Mouse (Mus musculus): ENCODE measurements at regions not wholly inside any gene's neighbourhood (a gene's known extent, or its start where the extent isn't known, plus 50 kb on each side); places are given as distances from the start of the nearest gene placed in this dataset.

DNA sequence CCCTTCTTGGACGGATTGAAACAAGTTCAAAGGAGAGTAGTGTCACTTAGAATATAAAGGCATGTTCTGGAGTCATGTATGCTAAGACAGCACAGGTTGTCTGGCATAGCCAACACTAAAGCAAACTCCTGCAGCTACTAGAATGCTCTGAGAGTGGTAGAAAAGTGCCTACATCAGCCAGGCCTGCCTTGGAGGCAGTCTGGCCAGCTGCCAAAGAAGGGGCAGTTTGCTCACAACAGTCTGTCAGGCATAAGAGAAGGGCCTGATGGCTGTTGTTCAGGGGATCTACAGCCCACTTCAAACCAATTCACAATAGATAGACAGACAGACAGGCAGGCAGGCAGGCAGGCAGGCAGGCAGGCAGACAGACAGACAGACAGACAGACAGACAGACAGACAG is 136.5 kb upstream of the Dap start:
- H3K9ac ChIP-seq (replicated peaks; ENCODE audit: low read depth, low read length), result no peak overlapping the region
- no peak overlapping the region for H3K4me3 ChIP-seq (ENCODE audit: low read depth, low read length)
- H3K36me3 ChIP-seq (ENCODE audit: control insufficient read depth, insufficient read depth, low read length), result no peaks in the 10 kb centered on the region
- no peaks in the 10 kb centered on the region for H3K27me3 ChIP-seq (ENCODE audit: control insufficient read depth, insufficient read depth, low read length)
- H3K9me3 ChIP-seq (ENCODE audit: control insufficient read depth, low read length), result no peaks in the 10 kb centered on the region
- no peak overlapping the region for H3K27ac ChIP-seq (ENCODE audit: low read depth, low read length)
- H3K4me1 ChIP-seq (ENCODE audit: control insufficient read depth, insufficient read depth, low read length), result no peaks in the 10 kb centered on the region
- 88% methylated on average over 1 of the region's 1 CpGs for WGBS
- ATAC-seq (ENCODE audit: low read depth), result no peak
- H3K4me2 ChIP-seq (ENCODE audit: low read depth, low read length), result no peak overlapping the region

DNA sequence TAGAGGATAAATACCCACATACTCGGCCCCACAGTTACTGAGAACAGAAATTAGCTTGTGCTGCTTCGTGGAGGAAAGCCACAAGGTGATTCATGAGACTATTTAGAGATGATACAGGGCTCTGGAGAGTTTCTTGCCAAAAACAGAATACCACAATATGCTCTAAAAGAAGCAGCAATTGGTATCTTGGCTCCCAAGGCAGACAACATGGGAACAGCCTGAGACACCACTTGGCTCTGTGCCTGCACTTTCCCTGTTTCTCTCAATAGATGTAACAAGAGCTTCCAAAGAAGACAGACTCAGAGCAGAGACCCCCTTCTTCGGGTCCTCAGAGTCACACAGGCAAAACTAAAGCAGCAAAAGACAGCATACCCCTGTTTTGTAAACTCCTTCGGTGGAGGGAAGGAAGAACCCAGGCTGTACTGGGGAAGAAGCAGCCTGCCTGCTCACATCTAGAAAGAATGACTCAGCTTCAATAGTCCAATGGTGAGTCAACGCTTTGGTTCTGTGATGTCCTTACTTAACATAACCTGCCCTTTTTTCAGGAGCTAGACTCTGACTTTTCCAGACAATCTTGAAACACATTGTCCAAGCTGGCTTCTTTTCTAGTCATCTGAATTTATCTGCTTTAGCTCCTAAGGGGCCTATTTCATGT is 132.1 kb upstream of the Dap start:
- H3K27ac ChIP-seq (ENCODE audit: low read depth, low read length), result no peak overlapping the region
- H3K9me3 ChIP-seq (ENCODE audit: control insufficient read depth, low read length), result no peaks in the 10 kb centered on the region
- H3K9ac ChIP-seq (replicated peaks; ENCODE audit: low read depth, low read length), result no peak overlapping the region
- no peak overlapping the region for H3K4me2 ChIP-seq (ENCODE audit: low read depth, low read length)
- ATAC-seq (ENCODE audit: low read depth), result no peak
- no peaks in the 10 kb centered on the region for H3K27me3 ChIP-seq (ENCODE audit: control insufficient read depth, insufficient read depth, low read length)
- H3K36me3 ChIP-seq (ENCODE audit: control insufficient read depth, insufficient read depth, low read length), result no peaks in the 10 kb centered on the region
- H3K4me3 ChIP-seq (ENCODE audit: low read depth, low read length), result no peak overlapping the region
- H3K4me1 ChIP-seq (ENCODE audit: control insufficient read depth, insufficient read depth, low read length), result no peaks in the 10 kb centered on the region
- 61% methylated on average over 5 of the region's 5 CpGs for WGBS

DNA sequence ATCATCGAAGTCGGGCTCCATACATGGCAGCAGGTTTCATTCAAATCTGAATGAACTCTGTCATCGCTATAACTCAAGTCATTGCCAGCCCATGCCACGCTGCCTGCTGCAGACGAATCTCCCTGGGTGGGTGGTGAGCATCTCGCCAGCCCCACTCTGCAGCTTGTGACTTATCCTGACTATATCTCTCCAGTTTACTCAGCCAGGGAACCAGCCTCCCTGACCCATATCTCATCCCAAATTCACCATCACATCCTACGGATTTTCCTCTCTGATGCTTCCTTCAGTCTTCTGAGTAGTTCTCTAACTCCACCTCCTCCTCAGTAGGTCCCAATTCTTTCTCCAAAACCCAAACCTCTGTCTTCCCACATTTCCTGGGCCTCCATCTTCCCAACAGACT is 127.9 kb upstream of the Dap start:
- no peaks in the 10 kb centered on the region for H3K36me3 ChIP-seq (ENCODE audit: control insufficient read depth, insufficient read depth, low read length)
- H3K9me3 ChIP-seq (ENCODE audit: control insufficient read depth, low read length), result no peaks in the 10 kb centered on the region
- ATAC-seq (ENCODE audit: low read depth), result no peak
- H3K4me2 ChIP-seq (ENCODE audit: low read depth, low read length), result no peak overlapping the region
- no peaks in the 10 kb centered on the region for H3K27me3 ChIP-seq (ENCODE audit: control insufficient read depth, insufficient read depth, low read length)
- H3K4me3 ChIP-seq (ENCODE audit: low read depth, low read length), result no peak overlapping the region
- WGBS, result 90% methylated on average over 7 of the region's 7 CpGs
- H3K4me1 ChIP-seq (ENCODE audit: control insufficient read depth, insufficient read depth, low read length), result no peaks in the 10 kb centered on the region
- no peak overlapping the region for H3K27ac ChIP-seq (ENCODE audit: low read depth, low read length)
- H3K9ac ChIP-seq (replicated peaks; ENCODE audit: low read depth, low read length), result no peak overlapping the region

DNA sequence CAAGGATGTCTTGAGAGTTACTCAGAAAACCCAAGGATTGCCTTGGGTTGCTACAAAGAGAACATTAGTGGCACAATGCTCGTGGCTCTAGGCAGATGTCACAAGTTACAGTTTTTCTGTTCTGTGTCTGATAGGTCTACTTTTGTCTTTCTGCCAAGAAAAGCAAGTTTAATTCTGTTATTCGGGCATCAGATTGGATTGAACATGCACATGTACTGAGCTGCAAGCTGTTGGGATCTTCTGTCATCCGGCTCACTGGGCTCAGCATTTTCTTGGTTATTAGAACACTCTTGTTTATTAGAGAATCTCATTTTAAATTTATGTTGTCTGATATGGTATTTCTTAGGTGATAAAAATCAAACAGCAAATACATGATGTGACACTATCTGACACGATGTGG is 126.8 kb upstream of the Dap start:
- no peak overlapping the region for H3K4me3 ChIP-seq (ENCODE audit: low read depth, low read length)
- no peak overlapping the region for H3K4me2 ChIP-seq (ENCODE audit: low read depth, low read length)
- H3K27me3 ChIP-seq (ENCODE audit: control insufficient read depth, insufficient read depth, low read length), result no peaks in the 10 kb centered on the region
- no peak for ATAC-seq (ENCODE audit: low read depth)
- no peaks in the 10 kb centered on the region for H3K4me1 ChIP-seq (ENCODE audit: control insufficient read depth, insufficient read depth, low read length)
- no peak overlapping the region for H3K9ac ChIP-seq (replicated peaks; ENCODE audit: low read depth, low read length)
- H3K27ac ChIP-seq (ENCODE audit: low read depth, low read length), result no peak overlapping the region
- H3K9me3 ChIP-seq (ENCODE audit: control insufficient read depth, low read length), result no peaks in the 10 kb centered on the region
- H3K36me3 ChIP-seq (ENCODE audit: control insufficient read depth, insufficient read depth, low read length), result no peaks in the 10 kb centered on the region
- 81% methylated on average over 4 of the region's 4 CpGs for WGBS

DNA sequence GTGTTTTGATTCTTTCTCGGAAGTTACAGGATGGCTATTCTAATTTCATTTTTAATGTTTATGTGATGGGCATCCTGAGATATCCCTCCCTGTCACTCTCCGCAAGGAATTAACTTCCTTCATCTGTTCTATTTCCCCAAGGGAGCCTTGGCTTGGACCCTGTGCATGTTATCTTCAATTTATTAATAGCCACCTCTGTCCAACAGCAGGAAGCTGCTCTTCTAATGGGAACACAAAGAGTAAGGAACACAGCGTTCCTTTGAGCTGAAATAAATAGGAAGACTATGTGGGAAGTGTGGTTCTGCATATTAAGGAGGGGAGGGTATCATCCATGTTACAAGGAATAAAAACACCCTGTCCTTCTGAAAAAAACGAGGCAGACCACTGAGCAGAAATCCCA is 119.4 kb upstream of the Dap start:
- Histone ChIP-seq H3K4me1 (ENCODE audit: control insufficient read depth, insufficient read depth, low read length) (no peaks in the 10 kb centered on the region), H3K27me3 (ENCODE audit: control insufficient read depth, insufficient read depth, low read length) (no peaks in the 10 kb centered on the region), H3K9ac (replicated peaks; ENCODE audit: low read depth, low read length) (no peak overlapping the region), H3K9me3 (ENCODE audit: control insufficient read depth, low read length) (no peaks in the 10 kb centered on the region), H3K4me2 (ENCODE audit: low read depth, low read length) (no peak overlapping the region), H3K27ac (ENCODE audit: low read depth, low read length) (no peak overlapping the region), H3K4me3 (ENCODE audit: low read depth, low read length) (no peak overlapping the region), H3K36me3 (ENCODE audit: control insufficient read depth, insufficient read depth, low read length) (no peaks in the 10 kb centered on the region)
- 76% methylated on average over 4 of the region's 4 CpGs for WGBS
- no peak for ATAC-seq (ENCODE audit: low read depth)

DNA sequence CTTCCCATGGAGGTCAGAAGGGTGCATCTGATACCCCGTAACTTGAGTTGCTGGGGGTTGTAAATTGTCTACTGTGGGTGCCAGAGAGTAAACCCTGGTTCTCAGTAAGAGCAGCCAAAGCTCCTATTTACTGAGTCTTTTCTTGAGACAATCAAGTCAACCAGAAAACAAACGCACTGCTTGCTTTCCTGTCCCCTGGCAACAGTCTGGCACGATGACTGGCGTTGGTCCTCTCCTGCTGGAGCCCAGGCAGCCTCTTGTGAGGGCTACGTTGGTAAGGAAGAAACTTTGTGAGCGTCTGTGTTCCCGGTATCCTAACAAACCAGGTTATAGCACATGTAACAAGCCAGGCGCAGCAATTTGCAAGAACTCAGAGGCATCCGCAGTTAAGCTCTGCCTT is 117.2 kb upstream of the Dap start:
- 65% methylated on average over 9 of the region's 9 CpGs for WGBS
- H3K4me3 ChIP-seq (ENCODE audit: low read depth, low read length), result no peak overlapping the region
- no peaks in the 10 kb centered on the region for H3K36me3 ChIP-seq (ENCODE audit: control insufficient read depth, insufficient read depth, low read length)
- no peaks in the 10 kb centered on the region for H3K27me3 ChIP-seq (ENCODE audit: control insufficient read depth, insufficient read depth, low read length)
- no peaks in the 10 kb centered on the region for H3K4me1 ChIP-seq (ENCODE audit: control insufficient read depth, insufficient read depth, low read length)
- no peak overlapping the region for H3K4me2 ChIP-seq (ENCODE audit: low read depth, low read length)
- H3K9ac ChIP-seq (replicated peaks; ENCODE audit: low read depth, low read length), result no peak overlapping the region
- H3K27ac ChIP-seq (ENCODE audit: low read depth, low read length), result no peak overlapping the region
- H3K9me3 ChIP-seq (ENCODE audit: control insufficient read depth, low read length), result no peaks in the 10 kb centered on the region
- no peak; the same call in 1 of the 2 replicates for ATAC-seq (ENCODE audit: low read depth)

DNA sequence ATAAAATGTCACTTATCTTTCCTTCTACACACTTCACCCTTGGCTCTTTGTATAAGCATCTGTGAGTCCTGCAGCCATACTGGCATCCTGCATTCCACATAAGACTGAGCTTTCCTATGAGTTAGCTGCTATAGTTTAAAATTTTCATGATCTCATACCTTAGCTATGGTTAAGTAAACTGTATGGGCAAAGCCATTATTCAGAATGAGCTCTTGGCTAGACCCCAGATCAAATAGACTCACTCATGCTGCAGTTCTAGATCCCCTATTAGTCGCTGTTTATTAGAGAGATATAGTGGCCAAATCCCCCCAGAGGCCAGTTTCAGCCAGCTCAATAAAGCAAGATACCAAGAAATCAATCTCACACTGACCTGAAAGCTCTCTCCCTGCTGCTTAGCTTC is 110.9 kb upstream of the Dap start:
- no peak for ATAC-seq (ENCODE audit: low read depth)
- WGBS, result 63% methylated on average over 1 of the region's 1 CpGs

DNA sequence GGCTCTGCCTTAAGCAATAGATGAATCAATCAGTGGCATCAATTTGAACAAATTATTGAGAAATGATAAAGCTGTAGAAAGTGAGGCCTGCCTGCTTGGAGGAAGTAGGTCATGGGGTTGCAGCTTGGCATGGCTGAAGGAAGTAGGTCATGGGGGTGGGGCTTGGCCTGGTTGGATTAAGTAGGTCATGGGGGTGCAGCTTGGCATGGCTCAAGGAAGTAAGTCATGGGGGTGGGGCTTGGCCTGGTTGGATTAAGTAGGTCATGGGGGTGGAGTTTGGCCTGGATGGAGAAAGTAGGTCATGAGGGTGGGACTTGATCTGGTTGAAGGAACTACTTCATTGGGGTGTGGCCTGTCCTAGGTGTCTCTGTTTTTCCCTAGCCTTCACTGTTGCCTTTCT is 106.8 kb upstream of the Dap start:
- H3K4me3 ChIP-seq (ENCODE audit: low read depth, low read length), result no peak overlapping the region
- no peak for ATAC-seq (ENCODE audit: low read depth)
- H3K9ac ChIP-seq (replicated peaks; ENCODE audit: low read depth, low read length), result no peak overlapping the region
- no peak overlapping the region for H3K27ac ChIP-seq (ENCODE audit: low read depth, low read length)
- no peaks in the 10 kb centered on the region for H3K27me3 ChIP-seq (ENCODE audit: control insufficient read depth, insufficient read depth, low read length)
- no peaks in the 10 kb centered on the region for H3K9me3 ChIP-seq (ENCODE audit: control insufficient read depth, low read length)
- no peaks in the 10 kb centered on the region for H3K36me3 ChIP-seq (ENCODE audit: control insufficient read depth, insufficient read depth, low read length)
- H3K4me1 ChIP-seq (ENCODE audit: control insufficient read depth, insufficient read depth, low read length), result no peaks in the 10 kb centered on the region
- H3K4me2 ChIP-seq (ENCODE audit: low read depth, low read length), result no peak overlapping the region

More for the DNA sequence above, 110.9 kb upstream of the Dap start:
- no peak overlapping the region for H3K4me2 ChIP-seq (ENCODE audit: low read depth, low read length)
- no peak overlapping the region for H3K4me3 ChIP-seq (ENCODE audit: low read depth, low read length)
- H3K27me3 ChIP-seq (ENCODE audit: control insufficient read depth, insufficient read depth, low read length), result no peaks in the 10 kb centered on the region
- no peak overlapping the region for H3K27ac ChIP-seq (ENCODE audit: low read depth, low read length)
- H3K9ac ChIP-seq (replicated peaks; ENCODE audit: low read depth, low read length), result no peak overlapping the region
- no peaks in the 10 kb centered on the region for H3K9me3 ChIP-seq (ENCODE audit: control insufficient read depth, low read length)
- H3K4me1 ChIP-seq (ENCODE audit: control insufficient read depth, insufficient read depth, low read length), result no peaks in the 10 kb centered on the region
- H3K36me3 ChIP-seq (ENCODE audit: control insufficient read depth, insufficient read depth, low read length), result no peaks in the 10 kb centered on the region

DNA sequence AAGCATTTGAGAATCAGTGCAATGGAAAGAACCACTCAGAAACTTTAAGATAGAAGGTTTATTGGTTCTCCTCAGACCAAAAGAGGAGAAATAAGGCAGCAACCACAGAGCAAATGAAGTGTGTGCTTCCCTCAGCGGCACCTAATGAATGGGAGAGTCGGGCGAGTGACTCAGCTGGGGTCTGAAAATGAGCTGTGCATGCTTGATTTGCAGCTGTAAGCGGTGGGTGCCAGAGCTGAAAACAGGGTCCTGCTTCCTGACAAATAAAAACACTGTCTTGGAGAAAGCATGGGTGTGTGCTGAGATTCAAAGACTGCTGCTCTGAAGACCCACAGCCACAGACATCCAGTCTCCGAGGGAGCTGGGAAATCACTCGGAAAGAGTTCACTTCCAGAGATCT is 104.0 kb upstream of the Dap start:
- WGBS, result 43% methylated on average over 6 of the region's 6 CpGs
- no peaks in the 10 kb centered on the region for H3K4me1 ChIP-seq (ENCODE audit: control insufficient read depth, insufficient read depth, low read length)
- H3K9ac ChIP-seq (replicated peaks; ENCODE audit: low read depth, low read length), result no peak overlapping the region
- no peaks in the 10 kb centered on the region for H3K9me3 ChIP-seq (ENCODE audit: control insufficient read depth, low read length)
- no peak for ATAC-seq (ENCODE audit: low read depth)
- H3K4me3 ChIP-seq (ENCODE audit: low read depth, low read length), result no peak overlapping the region
- H3K36me3 ChIP-seq (ENCODE audit: control insufficient read depth, insufficient read depth, low read length), result no peaks in the 10 kb centered on the region
- no peaks in the 10 kb centered on the region for H3K27me3 ChIP-seq (ENCODE audit: control insufficient read depth, insufficient read depth, low read length)
- no peak overlapping the region for H3K27ac ChIP-seq (ENCODE audit: low read depth, low read length)
- no peak overlapping the region for H3K4me2 ChIP-seq (ENCODE audit: low read depth, low read length)

DNA sequence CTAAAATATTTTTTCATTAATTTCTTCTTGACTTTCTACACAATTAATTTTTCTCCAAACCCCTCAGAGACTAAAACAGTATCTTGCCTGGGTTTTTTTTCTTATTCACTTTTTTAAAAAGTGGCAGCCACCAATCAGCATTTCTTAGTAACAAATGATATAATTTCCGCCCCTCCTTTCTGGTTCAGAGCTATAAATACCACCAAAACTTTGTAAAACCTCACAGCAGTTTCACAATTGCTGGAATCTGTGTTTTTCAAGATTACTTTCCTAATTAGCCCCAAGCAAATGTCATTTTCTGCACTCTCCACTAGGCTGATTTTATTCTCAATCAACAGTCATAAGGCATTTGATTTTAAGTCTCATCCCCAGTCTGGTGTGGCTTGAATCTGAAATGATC is 98.3 kb upstream of the Dap start:
- Histone ChIP-seq H3K4me2 (ENCODE audit: low read depth, low read length) (no peak overlapping the region), H3K27me3 (ENCODE audit: control insufficient read depth, insufficient read depth, low read length) (no peaks in the 10 kb centered on the region), H3K4me1 (ENCODE audit: control insufficient read depth, insufficient read depth, low read length) (no peaks in the 10 kb centered on the region), H3K36me3 (ENCODE audit: control insufficient read depth, insufficient read depth, low read length) (no peaks in the 10 kb centered on the region), H3K9ac (replicated peaks; ENCODE audit: low read depth, low read length) (no peak overlapping the region), H3K9me3 (ENCODE audit: control insufficient read depth, low read length) (no peaks in the 10 kb centered on the region), H3K4me3 (ENCODE audit: low read depth, low read length) (no peak overlapping the region), H3K27ac (ENCODE audit: low read depth, low read length) (no peak overlapping the region)
- WGBS, result 97% methylated on average over 1 of the region's 1 CpGs
- no peak for ATAC-seq (ENCODE audit: low read depth)

All from neural tube, embryonic 14.5 days (tissue).